Mouse (Mus musculus): ENCODE measurements around the gene Mrtfb. TPM values are rescaled to one million over a fixed set of nuclear protein-coding genes. Genes with fewer than 3 reads are reported as not detected.
A peak's percentile ranks its signal among the peaks of the same experiment; 100 is the strongest.

Mrtfb gene
- polyA plus RNA-seq, 1 experiment from 2014 or later, result 14.9 TPM

DNA sequence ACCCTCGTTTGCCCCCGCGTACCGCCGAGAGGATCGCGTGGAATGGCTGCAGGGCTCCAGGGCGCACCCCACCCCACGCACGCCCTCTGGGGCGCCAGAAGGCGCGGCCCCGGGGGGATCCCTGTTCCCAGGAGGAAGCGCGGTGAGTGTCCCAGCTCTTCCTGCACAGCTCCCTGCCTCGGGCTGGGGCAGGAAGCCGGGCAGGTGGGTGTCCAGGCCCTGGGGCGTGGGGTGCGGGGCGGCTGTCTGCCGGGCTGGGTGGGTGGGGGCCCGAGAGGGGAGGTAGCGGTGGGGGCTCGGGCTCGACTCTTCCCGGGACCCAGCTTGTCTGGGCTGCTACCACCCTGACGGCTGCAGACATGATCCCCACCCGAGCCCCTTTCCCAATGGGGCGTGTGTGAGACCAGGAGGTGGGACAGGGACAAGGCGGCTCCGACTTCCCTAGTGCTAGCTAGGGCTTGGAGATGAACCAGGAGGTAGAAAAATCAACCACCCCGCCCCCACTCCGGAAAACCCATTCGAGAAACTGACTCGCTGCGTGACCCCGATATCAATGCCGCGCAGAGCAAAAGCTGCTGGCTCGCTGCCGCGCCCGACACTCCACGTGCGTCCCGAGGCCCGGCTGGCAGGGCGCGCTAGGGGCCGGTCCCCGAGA lies 191.9 kb downstream of the Mrtfb start:
- peak; percentile 53 for ATAC-seq (ENCODE audit: low FRiP score, low TSS enrichment)
- no peaks in the 10 kb centered on the region for H3K9me3 ChIP-seq (ENCODE audit: control insufficient read depth, low read length)
- no peak overlapping the region for H3K27ac ChIP-seq (replicated peaks; ENCODE audit: low read depth, low read length)
- peaks cover 19% of the 10 kb centered on the region for H3K4me1 ChIP-seq (ENCODE audit: control insufficient read depth, insufficient read depth, low read length)
- peak; percentile 75 for DNase-seq
- H3K9ac ChIP-seq (replicated peaks; ENCODE audit: low read length), result peak overlapping the region; percentile 75
- H3K36me3 ChIP-seq (ENCODE audit: control insufficient read depth, insufficient read depth, low read length), result no peaks in the 10 kb centered on the region
- peak overlapping the region; percentile 70 for H3K4me3 ChIP-seq (replicated peaks; ENCODE audit: low read depth, low read length)
- H3K4me2 ChIP-seq (ENCODE audit: low read length), result peak overlapping the region; percentile 99
- peaks cover 17% of the 10 kb centered on the region for H3K27me3 ChIP-seq (ENCODE audit: control insufficient read depth, insufficient read depth, low read length)
- under 1% methylated on average over 52 of the region's 52 CpGs for WGBS

DNA sequence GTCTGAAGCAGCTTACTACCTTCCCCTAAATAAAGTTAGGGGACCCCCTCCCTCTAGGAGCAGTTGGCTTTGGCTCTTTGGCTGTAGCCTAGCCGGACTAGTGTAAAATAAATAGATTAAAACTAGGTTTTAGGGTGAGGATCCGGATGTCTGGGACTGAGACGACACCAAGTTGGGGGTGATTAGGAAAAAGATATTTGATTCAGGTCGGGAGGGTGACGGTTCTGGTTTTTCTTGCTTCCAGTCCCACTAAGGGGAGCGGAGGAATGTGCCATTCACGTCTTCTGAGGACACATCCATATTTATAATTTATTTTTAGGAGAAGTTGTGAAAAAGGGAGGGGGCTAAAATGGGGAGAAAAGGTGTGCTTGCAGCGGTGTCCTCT lies 192.4 kb downstream of the Mrtfb start:
- DNase-seq (no peak), ATAC-seq (ENCODE audit: low FRiP score, low TSS enrichment) (no peak)
- Histone ChIP-seq H3K4me2 (ENCODE audit: low read length) (peak overlapping the region; percentile 99), H3K4me3 (replicated peaks; ENCODE audit: low read depth, low read length) (peak overlapping the region; percentile 70), H3K9ac (replicated peaks; ENCODE audit: low read length) (peak overlapping the region; percentile 75; the same call in 1 of the 2 replicates), H3K36me3 (ENCODE audit: control insufficient read depth, insufficient read depth, low read length) (no peaks in the 10 kb centered on the region), H3K4me1 (ENCODE audit: control insufficient read depth, insufficient read depth, low read length) (peaks cover 19% of the 10 kb centered on the region), H3K27ac (replicated peaks; ENCODE audit: low read depth, low read length) (no peak overlapping the region), H3K9me3 (ENCODE audit: control insufficient read depth, low read length) (no peaks in the 10 kb centered on the region), H3K27me3 (ENCODE audit: control insufficient read depth, insufficient read depth, low read length) (peaks cover 17% of the 10 kb centered on the region)
- 9% methylated on average over 8 of the region's 8 CpGs for WGBS

DNA sequence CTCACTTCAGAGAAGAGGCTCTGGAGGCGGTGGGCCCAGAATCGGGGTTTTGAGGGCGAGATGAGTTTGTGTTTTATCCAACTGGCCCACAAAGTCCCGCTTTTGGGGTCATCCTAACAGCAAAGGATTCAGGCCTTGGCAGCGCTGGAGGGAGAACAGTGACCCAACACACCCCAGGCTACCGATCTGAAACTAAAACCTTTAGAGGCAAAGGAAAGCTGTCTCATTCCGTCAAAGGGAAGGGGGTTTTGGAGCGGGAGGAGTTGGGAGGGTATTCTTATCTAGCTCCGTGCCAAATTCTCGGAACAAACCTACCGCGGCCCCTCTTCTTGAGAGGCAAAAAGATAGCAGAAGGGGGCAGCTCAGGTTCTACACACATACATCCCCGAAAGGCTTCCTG lies 193.2 kb downstream of the Mrtfb start:
- 9% methylated on average over 13 of the region's 13 CpGs for WGBS
- H3K27ac ChIP-seq (replicated peaks; ENCODE audit: low read depth, low read length), result no peak overlapping the region
- H3K4me2 ChIP-seq (ENCODE audit: low read length), result peak overlapping the region; percentile 99
- no peak overlapping the region for H3K4me3 ChIP-seq (replicated peaks; ENCODE audit: low read depth, low read length)
- no peaks in the 10 kb centered on the region for H3K36me3 ChIP-seq (ENCODE audit: control insufficient read depth, insufficient read depth, low read length)
- H3K9ac ChIP-seq (replicated peaks; ENCODE audit: low read length), result no peak overlapping the region
- H3K9me3 ChIP-seq (ENCODE audit: control insufficient read depth, low read length), result no peaks in the 10 kb centered on the region
- DNase-seq (peak; percentile 8), ATAC-seq (ENCODE audit: low FRiP score, low TSS enrichment) (no peak)
- peaks cover 25% of the 10 kb centered on the region for H3K4me1 ChIP-seq (ENCODE audit: control insufficient read depth, insufficient read depth, low read length)
- H3K27me3 ChIP-seq (ENCODE audit: control insufficient read depth, insufficient read depth, low read length), result peaks cover 17% of the 10 kb centered on the region

DNA sequence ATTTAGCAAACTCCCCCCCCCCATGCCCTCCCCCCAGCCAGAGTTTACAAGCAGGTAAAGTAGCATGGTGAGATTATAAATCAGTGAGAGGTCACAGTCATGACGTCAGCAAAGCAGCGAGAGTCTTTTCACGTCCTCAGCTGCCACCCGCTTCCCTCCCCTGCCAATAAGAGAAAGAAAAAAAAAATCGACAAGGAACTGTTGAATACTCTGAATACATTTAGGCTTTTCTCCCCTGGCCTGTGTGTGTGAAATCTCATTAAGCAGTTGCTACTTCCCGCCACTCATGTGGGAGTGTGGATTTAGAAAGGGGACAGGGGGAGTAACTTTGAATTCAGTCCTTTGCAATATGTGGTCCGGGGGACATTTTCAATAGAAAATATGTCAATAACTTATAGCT lies 194.6 kb downstream of the Mrtfb start:
- Histone ChIP-seq H3K36me3 (ENCODE audit: control insufficient read depth, insufficient read depth, low read length) (no peaks in the 10 kb centered on the region), H3K4me3 (replicated peaks; ENCODE audit: low read depth, low read length) (no peak overlapping the region), H3K27ac (replicated peaks; ENCODE audit: low read depth, low read length) (no peak overlapping the region), H3K27me3 (ENCODE audit: control insufficient read depth, insufficient read depth, low read length) (peaks cover 17% of the 10 kb centered on the region), H3K9ac (replicated peaks; ENCODE audit: low read length) (no peak overlapping the region), H3K9me3 (ENCODE audit: control insufficient read depth, low read length) (no peaks in the 10 kb centered on the region), H3K4me2 (ENCODE audit: low read length) (no peak overlapping the region), H3K4me1 (ENCODE audit: control insufficient read depth, insufficient read depth, low read length) (peaks cover 25% of the 10 kb centered on the region)
- peak; percentile 48 for DNase-seq
- WGBS, result 7% methylated on average over 7 of the region's 7 CpGs
- ATAC-seq (ENCODE audit: low FRiP score, low TSS enrichment), result no peak

DNA sequence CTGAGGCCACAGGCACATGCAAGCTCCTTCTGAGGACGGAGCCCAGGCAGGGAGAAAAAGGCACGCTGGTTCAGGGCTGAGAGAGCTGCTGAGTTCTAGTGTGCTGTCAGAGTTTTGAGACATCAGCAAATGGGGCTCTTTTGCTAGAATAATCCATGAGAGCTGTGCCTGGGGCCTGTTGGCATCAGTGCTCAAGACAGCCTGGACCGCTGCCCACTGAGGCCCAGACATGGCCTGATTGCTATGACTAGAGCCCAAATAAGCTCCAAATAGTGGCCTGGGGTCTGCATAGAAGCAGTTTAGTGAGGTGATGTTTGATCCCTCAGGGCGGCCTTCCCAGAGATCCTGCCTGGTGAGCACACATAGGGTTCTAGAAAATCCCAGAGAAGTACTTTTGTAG lies 195.7 kb downstream of the Mrtfb start:
- H3K36me3 ChIP-seq (ENCODE audit: control insufficient read depth, insufficient read depth, low read length), result no peaks in the 10 kb centered on the region
- DNase-seq (peak; percentile 32), ATAC-seq (ENCODE audit: low FRiP score, low TSS enrichment) (no peak)
- peaks cover 21% of the 10 kb centered on the region; the same call in 1 of the 2 replicates for H3K4me1 ChIP-seq (ENCODE audit: control insufficient read depth, insufficient read depth, low read length)
- WGBS, result 83% methylated on average over 4 of the region's 4 CpGs
- no peak overlapping the region for H3K9ac ChIP-seq (replicated peaks; ENCODE audit: low read length)
- H3K27me3 ChIP-seq (ENCODE audit: control insufficient read depth, insufficient read depth, low read length), result peaks cover 17% of the 10 kb centered on the region
- no peak overlapping the region for H3K27ac ChIP-seq (replicated peaks; ENCODE audit: low read depth, low read length)
- no peak overlapping the region for H3K4me2 ChIP-seq (ENCODE audit: low read length)
- H3K4me3 ChIP-seq (replicated peaks; ENCODE audit: low read depth, low read length), result no peak overlapping the region
- H3K9me3 ChIP-seq (ENCODE audit: control insufficient read depth, low read length), result no peaks in the 10 kb centered on the region

DNA sequence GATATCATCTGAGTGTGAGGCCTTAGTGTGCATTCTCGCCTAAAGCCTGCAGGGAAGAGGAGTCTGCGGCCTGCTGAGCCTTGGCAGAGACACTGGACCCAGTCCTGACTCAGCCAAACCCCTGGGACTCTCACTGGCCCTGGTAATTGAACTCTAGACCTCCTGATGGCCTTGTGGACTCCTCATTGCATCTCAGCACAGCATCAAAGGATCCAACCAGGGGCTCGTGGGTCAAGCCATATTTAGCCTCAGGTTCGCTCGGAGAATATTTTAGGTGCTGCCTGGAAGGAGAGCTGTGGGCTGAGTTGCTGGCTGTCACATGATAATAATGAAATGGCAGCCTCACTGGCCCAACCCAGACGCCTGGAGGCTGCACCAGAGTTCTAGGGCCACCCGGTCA lies 196.4 kb downstream of the Mrtfb start:
- H3K27me3 ChIP-seq (ENCODE audit: control insufficient read depth, insufficient read depth, low read length), result peaks cover 17% of the 10 kb centered on the region
- H3K36me3 ChIP-seq (ENCODE audit: control insufficient read depth, insufficient read depth, low read length), result no peaks in the 10 kb centered on the region
- peaks cover 21% of the 10 kb centered on the region; the same call in 1 of the 2 replicates for H3K4me1 ChIP-seq (ENCODE audit: control insufficient read depth, insufficient read depth, low read length)
- no peak for ATAC-seq (ENCODE audit: low FRiP score, low TSS enrichment)
- no peak overlapping the region for H3K9ac ChIP-seq (replicated peaks; ENCODE audit: low read length)
- 89% methylated on average over 7 of the region's 7 CpGs for WGBS
- no peak overlapping the region for H3K4me3 ChIP-seq (replicated peaks; ENCODE audit: low read depth, low read length)
- no peak overlapping the region for H3K27ac ChIP-seq (replicated peaks; ENCODE audit: low read depth, low read length)
- H3K9me3 ChIP-seq (ENCODE audit: control insufficient read depth, low read length), result no peaks in the 10 kb centered on the region
- no peak overlapping the region for H3K4me2 ChIP-seq (ENCODE audit: low read length)
- no peak for DNase-seq

DNA sequence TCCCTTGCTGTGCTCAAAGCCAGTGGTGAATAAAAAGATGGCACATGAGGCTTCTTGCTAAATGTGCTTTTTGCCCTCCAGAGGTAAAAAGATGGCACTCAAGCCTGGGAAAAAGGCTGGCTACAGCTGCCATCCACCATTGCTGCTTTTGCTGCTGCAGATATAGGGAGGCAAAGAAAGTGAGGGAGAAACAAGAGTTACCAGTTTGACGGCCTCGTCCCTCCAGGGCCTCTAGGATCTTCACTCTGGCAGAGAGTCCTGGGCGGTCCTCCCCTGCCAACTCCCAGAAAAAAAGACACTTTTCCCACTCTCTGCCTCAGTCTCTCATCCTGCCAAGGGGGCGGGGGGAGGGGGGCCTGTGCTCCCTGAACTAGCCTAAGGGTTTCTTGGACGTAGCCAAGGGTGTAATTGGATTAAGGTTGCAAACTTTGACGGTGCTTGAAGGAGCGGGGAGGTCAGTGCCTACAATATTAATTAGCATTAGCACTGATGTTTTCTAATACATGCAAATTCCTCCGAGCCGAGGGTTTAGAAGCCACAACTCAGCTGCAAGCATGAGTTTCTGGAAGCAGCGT lies 197.8 kb downstream of the Mrtfb start:
- peak; percentile 62 for DNase-seq
- Histone ChIP-seq H3K27me3 (ENCODE audit: control insufficient read depth, insufficient read depth, low read length) (peaks cover 10% of the 10 kb centered on the region; the same call in 1 of the 2 replicates), H3K4me1 (ENCODE audit: control insufficient read depth, insufficient read depth, low read length) (peaks cover 14% of the 10 kb centered on the region; the same call in 1 of the 2 replicates), H3K4me2 (ENCODE audit: low read length) (0 out of 2 replicates have a peak overlapping the region, but pooled peaks have one; percentile 15), H3K9ac (replicated peaks; ENCODE audit: low read length) (no peak overlapping the region), H3K27ac (replicated peaks; ENCODE audit: low read depth, low read length) (no peak overlapping the region), H3K4me3 (replicated peaks; ENCODE audit: low read depth, low read length) (no peak overlapping the region), H3K36me3 (ENCODE audit: control insufficient read depth, insufficient read depth, low read length) (no peaks in the 10 kb centered on the region), H3K9me3 (ENCODE audit: control insufficient read depth, low read length) (no peaks in the 10 kb centered on the region)
- WGBS, result 5% methylated on average over 10 of the region's 10 CpGs
- peak; percentile 24; the same call in 1 of the 2 replicates for ATAC-seq (ENCODE audit: low FRiP score, low TSS enrichment)

DNA sequence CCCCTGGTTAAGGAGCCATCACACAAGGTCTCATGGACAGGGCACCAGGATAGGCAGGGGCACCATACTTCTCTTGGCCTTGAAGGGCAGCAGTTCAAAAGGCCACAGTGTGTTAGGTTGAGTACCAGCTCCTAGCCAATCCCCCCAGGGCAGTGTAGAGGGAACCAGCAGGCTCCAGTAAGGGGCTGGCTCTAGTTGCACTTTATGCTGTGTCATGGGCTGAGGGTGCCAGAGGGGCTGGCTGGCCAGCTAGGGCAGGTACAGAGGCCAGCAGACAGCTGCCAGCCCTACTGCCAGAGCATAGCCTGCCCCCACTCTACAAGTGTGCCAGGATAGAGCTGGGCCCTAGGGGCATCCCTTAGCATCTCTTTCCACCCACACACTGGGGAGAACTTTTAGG lies 199.3 kb downstream of the Mrtfb start:
- H3K9ac ChIP-seq (replicated peaks; ENCODE audit: low read length), result no peak overlapping the region
- H3K36me3 ChIP-seq (ENCODE audit: control insufficient read depth, insufficient read depth, low read length), result no peaks in the 10 kb centered on the region
- no peak overlapping the region for H3K4me3 ChIP-seq (replicated peaks; ENCODE audit: low read depth, low read length)
- peaks cover 7% of the 10 kb centered on the region; the same call in 1 of the 2 replicates for H3K4me1 ChIP-seq (ENCODE audit: control insufficient read depth, insufficient read depth, low read length)
- no peak for DNase-seq
- ATAC-seq (ENCODE audit: low FRiP score, low TSS enrichment), result no peak
- no peaks in the 10 kb centered on the region for H3K27me3 ChIP-seq (ENCODE audit: control insufficient read depth, insufficient read depth, low read length)
- H3K9me3 ChIP-seq (ENCODE audit: control insufficient read depth, low read length), result no peaks in the 10 kb centered on the region
- no peak overlapping the region for H3K27ac ChIP-seq (replicated peaks; ENCODE audit: low read depth, low read length)
- H3K4me2 ChIP-seq (ENCODE audit: low read length), result no peak overlapping the region

DNA sequence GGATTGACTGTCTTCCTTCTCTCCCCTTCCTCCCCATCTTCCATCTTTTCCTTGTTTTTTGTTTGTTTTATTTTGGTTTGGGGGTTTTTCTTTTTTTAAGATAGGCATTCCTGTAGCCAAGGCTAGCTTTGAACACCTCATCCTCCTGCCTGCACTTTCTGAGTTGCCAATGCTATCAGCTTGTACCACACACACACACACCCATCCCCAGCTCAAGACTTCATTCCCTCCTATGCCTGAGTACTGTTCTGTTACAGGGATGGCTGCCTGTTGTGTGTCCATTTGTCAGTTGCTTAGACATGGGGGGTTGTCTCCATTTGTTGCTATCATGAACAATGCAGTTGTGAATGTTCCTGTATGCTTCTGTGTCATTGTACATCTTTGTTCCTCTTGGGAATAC lies 202.3 kb downstream of the Mrtfb start:
- Histone ChIP-seq H3K27me3 (ENCODE audit: control insufficient read depth, insufficient read depth, low read length) (no peaks in the 10 kb centered on the region), H3K27ac (replicated peaks; ENCODE audit: low read depth, low read length) (no peak overlapping the region), H3K9ac (replicated peaks; ENCODE audit: low read length) (no peak overlapping the region), H3K4me3 (replicated peaks; ENCODE audit: low read depth, low read length) (no peak overlapping the region), H3K9me3 (ENCODE audit: control insufficient read depth, low read length) (no peaks in the 10 kb centered on the region), H3K4me2 (ENCODE audit: low read length) (no peak overlapping the region), H3K4me1 (ENCODE audit: control insufficient read depth, insufficient read depth, low read length) (peaks cover 6% of the 10 kb centered on the region; the same call in 1 of the 2 replicates), H3K36me3 (ENCODE audit: control insufficient read depth, insufficient read depth, low read length) (no peaks in the 10 kb centered on the region)
- DNase-seq (no peak), ATAC-seq (ENCODE audit: low FRiP score, low TSS enrichment) (no peak)
